Mouse (Mus musculus) ES-Bruce4 (cell line): ENCODE data around the gene Hs3st4.

Experiments
- CTCF ChIP-seq: IDR thresholded peaks from one replicate; pipeline ENCODE4 v1.8.1; 2011; ENCODE audit warnings: low read depth, low read length
- EP300 ChIP-seq: IDR thresholded peaks from 2 replicates; pipeline ENCODE4 v1.6.1; 2011; ENCODE audit warnings: low read depth, low read length; ENCODE audit not compliant: insufficient read depth

DNA sequence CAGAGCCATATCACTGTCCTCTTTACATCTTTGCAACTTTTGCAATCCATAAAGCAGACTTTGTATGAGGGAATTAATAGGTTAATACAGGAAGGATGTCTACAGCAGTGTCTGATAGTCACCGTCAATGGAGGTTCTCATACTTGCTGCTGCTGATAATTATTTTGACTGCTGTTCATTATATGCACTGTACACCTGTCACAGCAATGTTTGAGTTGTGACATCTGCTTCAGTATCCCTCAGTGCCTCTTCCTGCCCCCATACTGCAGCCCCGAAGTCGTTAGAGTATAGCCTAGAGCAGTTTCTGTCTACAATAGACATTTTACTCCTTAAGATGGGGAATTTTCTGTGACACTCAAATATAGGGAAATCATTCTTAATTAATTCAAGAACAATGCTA is 267.2 kb downstream of the Hs3st4 start:
- no peak for TF ChIP-seq EP300
- no peak for TF ChIP-seq CTCF
